Mouse (Mus musculus) ES-Bruce4 (cell line): Measurements from ENCODE around the gene Grcc10. TPM values are rescaled to one million over a fixed set of nuclear protein-coding genes. Genes with fewer than 3 reads are reported as not detected.

Experiments used
- H3K27ac ChIP-seq: 2 replicates; pipeline ENCODE4 v1.5.1; 2012; ENCODE audit warnings: low read length, inconsistent platforms; ENCODE audit not compliant: insufficient read depth
- H3K27me3 ChIP-seq: 2 replicates; pipeline ENCODE4 v1.6.1; 2012; ENCODE audit warnings: mild to moderate bottlenecking, low read length, inconsistent platforms; ENCODE audit not compliant: control insufficient read depth, poor library complexity, insufficient read depth, severe bottlenecking
- H3K36me3 ChIP-seq: 2 replicates; pipeline ENCODE4 v1.6.1; 2012; ENCODE audit warnings: inconsistent platforms, mild to moderate bottlenecking, low read length, moderate library complexity; ENCODE audit not compliant: control insufficient read depth, poor library complexity, insufficient read depth, severe bottlenecking
- H3K4me1 ChIP-seq: one replicate; pipeline ENCODE4 v1.8.1; 2011; ENCODE audit warnings: low read length; ENCODE audit not compliant: control insufficient read depth, insufficient read depth
- H3K4me3 ChIP-seq: 2 replicates; pipeline ENCODE4 v1.5.1; 2011; ENCODE audit warnings: low read depth, mild to moderate bottlenecking, low read length
- H3K9ac ChIP-seq: 2 replicates; pipeline ENCODE4 v1.6.1; 2012; ENCODE audit warnings: low read depth, mild to moderate bottlenecking, inconsistent platforms; ENCODE audit not compliant: poor library complexity, severe bottlenecking
- H3K9me3 ChIP-seq: replicated peaks from 2 replicates; pipeline ENCODE4 v1.6.1; 2012; ENCODE audit warnings: mild to moderate bottlenecking, low read length, inconsistent platforms; ENCODE audit not compliant: control insufficient read depth, poor library complexity, insufficient read depth, severe bottlenecking
- CTCF ChIP-seq: IDR thresholded peaks from one replicate; pipeline ENCODE4 v1.8.1; 2011; ENCODE audit warnings: low read depth, low read length
- EP300 ChIP-seq: IDR thresholded peaks from 2 replicates; pipeline ENCODE4 v1.6.1; 2011; ENCODE audit warnings: low read depth, low read length; ENCODE audit not compliant: insufficient read depth
- POLR2A ChIP-seq: IDR thresholded peaks from one replicate; pipeline ENCODE4 v1.8.1; 2011; ENCODE audit warnings: low read length; ENCODE audit not compliant: insufficient read depth
- polyA plus RNA-seq: library from polyadenylated mRNA; stranded (reverse); fragments of >200 nt; gene quantifications from 2 replicates; pipeline ENCODE4 v1.2.4, GENCODE M21; 2011; ENCODE audit warnings: low read depth; ENCODE audit not compliant: missing spikeins, insufficient read depth, insufficient read length

The Grcc10 gene
- polyA plus RNA-seq, 1 experiment = 93.5 TPM

DNA sequence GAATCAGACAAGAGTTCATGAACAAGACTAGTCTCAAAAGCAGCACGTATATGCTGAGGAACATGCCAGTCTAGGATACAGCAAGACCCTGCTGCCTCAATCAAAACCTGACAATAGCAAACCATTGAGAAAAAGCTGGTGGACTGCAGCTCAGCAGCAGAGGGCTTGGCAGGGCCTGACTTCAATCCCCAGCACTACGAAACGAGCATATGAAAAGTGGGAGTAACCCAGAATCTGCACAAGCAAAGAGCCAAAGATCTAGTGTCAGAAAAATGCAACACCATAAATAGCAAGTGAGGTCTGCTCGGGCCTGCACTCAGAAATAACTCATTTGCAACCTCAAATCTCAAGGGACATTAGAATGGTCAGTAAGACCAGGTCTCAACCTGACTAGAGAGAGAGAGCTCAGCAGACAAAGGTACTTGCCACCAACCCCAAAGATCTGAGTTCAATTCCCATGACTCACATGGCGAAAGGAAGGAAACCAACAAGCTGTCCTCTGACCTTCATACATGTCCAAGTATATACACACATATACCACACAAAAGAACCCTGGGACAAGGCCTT, 35.0 kb downstream of the Grcc10 start:
- Histone ChIP-seq H3K36me3 (peaks cover 59% of the 10 kb centered on the region), H3K27ac (no peak overlapping the region), H3K4me3 (no peak overlapping the region), H3K4me1 (no peaks in the 10 kb centered on the region), H3K27me3 (no peaks in the 10 kb centered on the region), H3K9ac (no peak overlapping the region), H3K9me3 (no peaks in the 10 kb centered on the region)
- TF ChIP-seq CTCF = no peak
- TF ChIP-seq EP300 = no peak
- no peak for TF ChIP-seq POLR2A

DNA sequence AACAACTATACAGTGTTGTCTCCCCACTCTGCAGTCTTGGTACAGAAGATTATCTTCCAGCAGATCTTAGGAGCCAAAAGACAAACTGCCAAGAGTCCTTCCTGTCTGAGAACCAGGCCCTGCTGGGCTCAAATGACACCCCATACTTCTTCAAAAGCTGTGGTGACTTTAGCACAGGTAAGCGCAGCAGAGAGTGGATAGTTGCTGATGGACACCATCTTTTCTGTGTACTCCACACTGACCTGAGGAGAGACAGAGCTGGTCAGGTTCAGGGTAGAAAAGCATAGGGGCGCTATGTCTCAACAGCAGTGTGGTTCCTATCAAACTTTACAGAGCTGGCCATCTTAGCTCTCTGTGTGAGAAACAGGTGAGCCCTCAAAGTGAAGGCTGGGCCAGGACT, 36.8 kb downstream of the Grcc10 start:
- Histone ChIP-seq H3K4me3 (no peak overlapping the region), H3K36me3 (peaks cover 53% of the 10 kb centered on the region), H3K27me3 (no peaks in the 10 kb centered on the region), H3K4me1 (no peaks in the 10 kb centered on the region), H3K27ac (no peak overlapping the region), H3K9ac (no peak overlapping the region), H3K9me3 (no peaks in the 10 kb centered on the region)
- TF ChIP-seq CTCF = no peak
- no peak for TF ChIP-seq POLR2A
- TF ChIP-seq EP300 = no peak

GRCm38 (mm10) chr6:124703789-124704188, 37.4 kb downstream of the Grcc10 start:
- Histone ChIP-seq H3K9ac (no peak overlapping the region), H3K27ac (no peak overlapping the region), H3K4me1 (no peaks in the 10 kb centered on the region), H3K27me3 (no peaks in the 10 kb centered on the region), H3K9me3 (no peaks in the 10 kb centered on the region), H3K36me3 (peaks cover 52% of the 10 kb centered on the region), H3K4me3 (no peak overlapping the region)
- TF ChIP-seq CTCF = no peak
- TF ChIP-seq POLR2A = no peak
- TF ChIP-seq EP300 = no peak

GRCm38 (mm10) chr6:124702784-124703103, 38.4 kb downstream of the Grcc10 start:
- no peaks in the 10 kb centered on the region for H3K27me3 ChIP-seq
- peaks cover 44% of the 10 kb centered on the region for H3K36me3 ChIP-seq
- no peak for TF ChIP-seq EP300
- no peak for TF ChIP-seq POLR2A
- peak; percentile 97 for TF ChIP-seq CTCF

GRCm38 (mm10) chr6:124702102-124702783, 38.9 kb downstream of the Grcc10 start:
- TF ChIP-seq EP300 (no peak), CTCF (no peak)
- Histone ChIP-seq H3K4me3 (no peak overlapping the region), H3K9ac (no peak overlapping the region), H3K9me3 (no peaks in the 10 kb centered on the region), H3K27me3 (no peaks in the 10 kb centered on the region), H3K36me3 (peaks cover 39% of the 10 kb centered on the region), H3K27ac (no peak overlapping the region), H3K4me1 (no peaks in the 10 kb centered on the region)

More at GRCm38 (mm10) chr6:124702784-124703103, 38.4 kb downstream of the Grcc10 start:
- Histone ChIP-seq H3K27ac (peak overlapping the region; percentile 48), H3K4me1 (no peaks in the 10 kb centered on the region), H3K9me3 (no peaks in the 10 kb centered on the region), H3K4me3 (no peak overlapping the region), H3K9ac (no peak overlapping the region)

DNA sequence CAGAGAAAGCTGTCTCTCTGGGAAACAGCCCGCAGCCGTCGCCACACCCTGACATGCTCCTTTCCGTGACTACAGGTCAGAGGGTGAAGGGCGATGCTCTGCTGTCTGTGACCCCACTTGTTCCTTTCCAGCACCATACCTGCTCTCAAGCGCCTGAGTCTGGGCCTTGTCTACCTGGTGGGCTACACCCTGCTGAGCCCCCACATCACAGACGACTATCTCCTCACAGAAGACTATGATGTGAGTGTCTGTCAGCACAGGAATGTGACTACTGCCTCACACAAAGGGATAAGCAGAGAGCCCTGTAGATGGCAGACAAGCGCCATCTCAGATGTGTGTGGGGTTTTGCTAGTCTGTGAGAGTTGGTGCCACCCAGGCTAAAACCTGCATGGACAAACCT, 39.8 kb downstream of the Grcc10 start:
- no peaks in the 10 kb centered on the region for H3K27me3 ChIP-seq
- no peak overlapping the region for H3K9ac ChIP-seq
- H3K36me3 ChIP-seq = peaks cover 35% of the 10 kb centered on the region
- H3K27ac ChIP-seq = no peak overlapping the region
- no peaks in the 10 kb centered on the region for H3K9me3 ChIP-seq
- H3K4me3 ChIP-seq = no peak overlapping the region
- H3K4me1 ChIP-seq = no peaks in the 10 kb centered on the region
- TF ChIP-seq EP300 = no peak
- TF ChIP-seq POLR2A = no peak
- peak; percentile 19 for TF ChIP-seq CTCF
